Mouse (Mus musculus): ENCODE measurements around the gene Runx3.

- TF ChIP-seq CTCF (IDR thresholded peaks at IDR 0.05; ENCODE audit: extremely low read depth, insufficient read depth, insufficient read length, insufficient replicate concordance): no peak
- no peak for TF ChIP-seq POLR2A (IDR thresholded peaks at IDR 0.05; ENCODE audit: low read depth, low read length)
Measured at GRCm38 (mm10) chr4:135167816-135168527, 47.5 kb downstream of the Runx3 start.
